Mouse (Mus musculus) CH12.LX (cell line): Measurements from ENCODE around the gene Olfr91. TPM values are rescaled to one million over a fixed set of nuclear protein-coding genes. Genes with fewer than 3 reads are reported as not detected.

Experiments
- DNase-seq: peaks from one replicate; pipeline ENCODE4 v3.0.0-alpha.2; 2013; ENCODE audit errors: extremely low read depth
- H3K27ac ChIP-seq: 2 replicates; pipeline ENCODE4 v1.5.1; 2012; ENCODE audit warnings: low read depth, mild to moderate bottlenecking, control low read depth, moderate library complexity; ENCODE audit not compliant: insufficient read depth
- H3K27me3 ChIP-seq: replicated peaks from 2 replicates; pipeline ENCODE3; 2012; ENCODE audit warnings: inconsistent platforms
- H3K36me3 ChIP-seq, 2 experiments: replicated peaks in 1 of 2; 2 replicates each; pipeline versions ENCODE3 to v1.6.1; 2012; ENCODE audit warnings: inconsistent platforms in 1 of 2, low read length in 1 of 2, mild to moderate bottlenecking in 1 of 2, mixed read lengths in 1 of 2, moderate library complexity in 1 of 2; ENCODE audit not compliant: control insufficient read depth in 1 of 2, insufficient read depth in 1 of 2
- H3K4me1 ChIP-seq, 2 experiments: 2 replicates each; pipeline ENCODE4 v1.6.1; 2012; ENCODE audit warnings: inconsistent platforms in 1 of 2, moderate library complexity in 1 of 2; ENCODE audit not compliant: insufficient read depth in 2 of 2, control insufficient read depth in 1 of 2
- H3K4me2 ChIP-seq: 2 replicates; pipeline ENCODE4 v1.6.1; 2012; ENCODE audit warnings: low read depth, mild to moderate bottlenecking, control low read depth; ENCODE audit not compliant: poor library complexity, insufficient read depth, severe bottlenecking
- H3K4me3 ChIP-seq, 3 experiments: fragments of 150-350 bp in 1 of 3; sonication (generic) in 1 of 3; replicated peaks in 1 of 3; 2 replicates each; pipeline versions ENCODE3 to v1.5.1; 2011 to 2012; ENCODE audit warnings: low read depth in 2 of 3, low read length in 2 of 3, mild to moderate bottlenecking in 2 of 3, moderate library complexity in 2 of 3, control low read depth in 1 of 3, improper control_type of control experiment in 1 of 3, inconsistent platforms in 1 of 3, mixed read lengths in 1 of 3; ENCODE audit not compliant: poor library complexity in 1 of 3
- H3K79me2 ChIP-seq: replicated peaks from 2 replicates; pipeline ENCODE4 v1.6.1; 2012; ENCODE audit warnings: mild to moderate bottlenecking, moderate library complexity; ENCODE audit not compliant: control insufficient read depth, poor library complexity, insufficient read depth, severe bottlenecking; ENCODE audit errors: extremely low read depth
- H3K9ac ChIP-seq: 2 replicates; pipeline ENCODE4 v1.6.1; 2012; ENCODE audit warnings: low read depth, mild to moderate bottlenecking, control low read depth, moderate library complexity; ENCODE audit not compliant: insufficient read depth
- H3K9me3 ChIP-seq: replicated peaks from 2 replicates; pipeline ENCODE3; 2012; ENCODE audit warnings: low read length, inconsistent platforms, mixed read lengths
- CTCF ChIP-seq, 2 experiments: IDR thresholded peaks in 1 of 2; conservative IDR thresholded peaks in 1 of 2; 2 replicates each; pipeline ENCODE4 v1.5.1; 2011 to 2012; ENCODE audit warnings: low read depth in 2 of 2, low read length in 2 of 2, improper control_type of control experiment in 1 of 2, inconsistent platforms in 1 of 2, mild to moderate bottlenecking in 1 of 2, moderate library complexity in 1 of 2
- EP300 ChIP-seq: IDR thresholded peaks from 2 replicates; pipeline ENCODE4 v1.6.1; 2011; ENCODE audit warnings: low read length, improper control_type of control experiment
- GABPA ChIP-seq: IDR thresholded peaks from 2 replicates; pipeline ENCODE4 v1.6.1; 2012; ENCODE audit warnings: low read depth, low read length, improper control_type of control experiment, inconsistent platforms; ENCODE audit not compliant: insufficient replicate concordance
- KAT2A ChIP-seq: IDR thresholded peaks from 2 replicates; pipeline ENCODE4 v1.6.1; 2012; ENCODE audit warnings: low read length, improper control_type of control experiment, inconsistent platforms; ENCODE audit not compliant: insufficient replicate concordance
- MAFK ChIP-seq: IDR thresholded peaks from 2 replicates; pipeline ENCODE4 v1.6.1; 2011; ENCODE audit warnings: low read length, improper control_type of control experiment; ENCODE audit not compliant: insufficient replicate concordance
- MAZ ChIP-seq: IDR thresholded peaks from 2 replicates; pipeline ENCODE4 v1.6.1; 2012; ENCODE audit warnings: low read depth, mild to moderate bottlenecking, inconsistent platforms, low read length, improper control_type of control experiment, moderate library complexity
- NELFE ChIP-seq: IDR thresholded peaks from 2 replicates; pipeline ENCODE4 v1.6.1; 2011; ENCODE audit warnings: low read depth, low read length, improper control_type of control experiment
- NRF1 ChIP-seq: IDR thresholded peaks from 2 replicates; pipeline ENCODE4 v1.6.1; 2014; ENCODE audit warnings: low read depth, mild to moderate bottlenecking, inconsistent platforms, low read length, improper control_type of control experiment, moderate library complexity
- PAX5 ChIP-seq: IDR thresholded peaks from 2 replicates; pipeline ENCODE4 v1.6.1; 2012; ENCODE audit warnings: low read length, inconsistent platforms, mixed read lengths
- RAD21 ChIP-seq: IDR thresholded peaks from 2 replicates; pipeline ENCODE4 v1.6.1; 2011; ENCODE audit warnings: low read depth, mild to moderate bottlenecking, low read length, improper control_type of control experiment, moderate library complexity
- SMC3 ChIP-seq: IDR thresholded peaks from 2 replicates; pipeline ENCODE4 v1.6.1; 2011; ENCODE audit warnings: low read depth, low read length, improper control_type of control experiment
- ZNF384 ChIP-seq: IDR thresholded peaks from 2 replicates; pipeline ENCODE4 v1.6.1; 2012; ENCODE audit warnings: low read depth, low read length, improper control_type of control experiment, inconsistent platforms
- dilution Hi-C: fragments of 300-500 bp; cut with MboI; formaldehyde crosslinking; loops from 2 replicates; pipeline ENCODE4 v1.14.3; 2020; ENCODE audit warnings: low sequenced_read_pairs; ENCODE audit not compliant: extremely low pct_unique_long_range_greater_than_20kb, extremely low pct_ligation_motif_present
- in situ Hi-C: fragments of 300-500 bp; cut with MboI; formaldehyde crosslinking; loops from 3 replicates; pipeline ENCODE4 v1.14.3; 2019; ENCODE audit warnings: low sequenced_read_pairs, low pct_ligation_motif_present, low pct_unique_long_range_greater_than_20kb, mixed read lengths
- polyA plus RNA-seq: library from polyadenylated mRNA; unstranded; fragments of >175 nt; gene quantifications from 2 replicates; pipeline ENCODE4 v1.2.1, GENCODE M21; 2012; ENCODE audit warnings: low read depth; ENCODE audit not compliant: insufficient read length
- total RNA-seq, 2 experiments: library from RNA; depleted of rRNA; stranded (reverse); fragments of 300-350 nt in 1 of 2; fragments of >200 nt in 1 of 2; gene quantifications; 2 replicates each; pipeline ENCODE4 v1.2.3; 2012 to 2014

Olfr91 gene
- total and polyA plus RNA-seq, 3 experiments: not detected

- H3K36me3 ChIP-seq: peaks cover 3 to 31% of the 10 kb centered on the region in 2 experiments
- no peak overlapping the region for H3K4me3 ChIP-seq
- TF ChIP-seq EP300 (no peak), SMC3 (no peak), MAFK (peak; percentile 70), KAT2A (no peak), ZNF384 (no peak), GABPA (no peak), MAZ (no peak)
- no peak overlapping the region for H3K27ac ChIP-seq
- H3K9me3 ChIP-seq: no peaks in the 10 kb centered on the region
- H3K4me1 ChIP-seq: peaks cover 6 to 20% of the 10 kb centered on the region in 2 experiments
- H3K79me2 ChIP-seq: no peaks in the 10 kb centered on the region
- peaks cover 6% of the 10 kb centered on the region for H3K27me3 ChIP-seq
- no peak overlapping the region for H3K4me2 ChIP-seq
- dilution Hi-C loops (no loop called here), in situ Hi-C loops (no loop called here)
- no peak overlapping the region for H3K9ac ChIP-seq
- no peak for DNase-seq
These were observed 50.6 kb downstream of the Olfr91 start for GRCm38 (mm10) chr17:37047332-37047976.

- Histone ChIP-seq H3K79me2 (no peaks in the 10 kb centered on the region), H3K4me2 (peak overlapping the region; percentile 72), H3K4me1 (peaks cover 6 to 20% of the 10 kb centered on the region in 2 experiments), H3K27me3 (peaks cover 6% of the 10 kb centered on the region), H3K9me3 (no peaks in the 10 kb centered on the region), H3K9ac (peak overlapping the region; percentile 64), H3K27ac (no peak overlapping the region), H3K4me3 (peak overlapping the region; percentile 56 to 78 (median 75)), H3K36me3 (peaks cover 3 to 29% of the 10 kb centered on the region in 2 experiments)
- TF ChIP-seq MAZ (no peak), PAX5 (no peak), SMC3 (peak; percentile 20; the same call in 1 of the 2 replicates), CTCF (conservative IDR thresholded peaks at IDR 0.05 in 1 of 2, IDR thresholded peaks at IDR 0.05 in 1 of 2; ENCODE audit: low read depth in 2 of 2, low read length in 2 of 2) (peak in 1 of 2 experiments; percentile 50; a peak in 2 of 4 replicates), RAD21 (peak; percentile 3), NRF1 (no peak), NELFE (0 out of 2 replicates have a peak, but pooled peaks have one; percentile 24)
- in situ Hi-C loops (no loop called here), dilution Hi-C loops (no loop called here)
- peak; percentile 24 for DNase-seq
These were observed 51.6 kb downstream of the Olfr91 start for GRCm38 (mm10) chr17:37046312-37047112.
